Mouse (Mus musculus): ENCODE data around the gene Tmtc2.

Gene Tmtc2

GRCm38 (mm10) chr10:105144382-105144781, 429.9 kb downstream of the Tmtc2 start:
- DNase-seq = no peak

- DNase-seq = no peak
Measured at GRCm38 (mm10) chr10:105142201-105142600, 432.1 kb downstream of the Tmtc2 start.

Data from embryo, embryonic 11 days (tissue).